Mouse (Mus musculus) G1E-ER4 (cell line): ENCODE data around the gene Cct8l1. TPM values are rescaled to one million over a fixed set of nuclear protein-coding genes. Genes with fewer than 3 reads are reported as not detected.

Source experiments
- GATA1 ChIP-seq: IDR thresholded peaks from one replicate; pipeline ENCODE4 v1.8.0; 2012; ENCODE audit warnings: low read length, inconsistent platforms
- polyA plus RNA-seq: library from polyadenylated mRNA; stranded (reverse); fragments of >175 nt; gene quantifications from 2 replicates; pipeline ENCODE4 v1.2.3, GENCODE M21; 2012

Cct8l1 gene
- polyA plus RNA-seq, 1 experiment, result not detected

DNA sequence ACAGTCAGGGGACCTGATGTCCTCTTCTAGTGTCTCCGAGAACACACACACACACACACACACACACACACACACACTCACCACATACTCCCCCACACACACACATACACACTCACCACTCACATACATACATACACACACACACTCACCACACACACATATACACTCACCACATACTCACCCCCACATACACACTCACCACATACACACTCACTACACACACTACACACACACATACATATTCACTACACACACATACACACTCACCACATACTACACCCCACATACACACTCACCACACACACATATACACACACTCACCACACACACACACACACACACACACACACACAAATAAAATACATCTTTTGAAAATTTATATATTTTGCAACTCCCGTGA is 31.0 kb downstream of the Cct8l1 start:
- TF ChIP-seq GATA1, result no peak

DNA sequence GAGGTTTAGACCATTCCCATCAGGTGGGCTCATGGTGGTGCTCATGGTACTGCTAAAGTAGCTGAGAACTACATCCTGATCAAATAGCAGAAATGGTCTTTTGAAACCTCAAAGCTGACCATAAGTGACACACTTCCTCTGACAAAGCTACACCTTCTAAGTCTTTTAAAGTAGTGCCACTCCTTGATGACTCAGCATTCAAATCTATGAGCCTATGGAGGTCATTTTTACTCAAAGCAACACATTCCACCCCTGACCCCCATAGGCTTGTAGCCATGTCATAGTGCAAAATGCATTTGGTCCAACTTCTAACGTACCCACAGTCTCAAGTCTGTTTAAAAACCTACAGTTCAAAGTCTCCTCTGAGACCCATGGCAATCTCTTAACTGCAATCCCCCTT is 35.0 kb downstream of the Cct8l1 start:
- TF ChIP-seq GATA1, result no peak

DNA sequence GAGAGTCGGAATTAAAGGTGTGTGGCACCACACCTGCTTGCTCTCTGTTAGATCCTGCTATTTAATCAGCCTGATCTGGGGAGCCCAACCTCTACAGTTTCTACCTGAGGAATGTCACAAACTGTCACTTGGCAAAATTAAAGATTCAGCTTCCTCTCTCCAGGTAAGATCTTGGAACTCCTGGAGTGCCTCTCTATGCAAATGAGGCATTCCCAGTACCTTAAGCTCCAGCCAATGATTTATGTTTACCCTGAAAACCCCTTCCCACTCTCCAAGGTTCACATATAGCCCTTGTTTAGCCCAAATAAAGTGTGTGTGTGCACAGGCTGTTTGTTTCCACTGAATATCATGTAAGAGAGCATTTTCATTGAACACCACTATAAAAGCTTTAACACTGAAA is 38.3 kb downstream of the Cct8l1 start:
- no peak for TF ChIP-seq GATA1

DNA sequence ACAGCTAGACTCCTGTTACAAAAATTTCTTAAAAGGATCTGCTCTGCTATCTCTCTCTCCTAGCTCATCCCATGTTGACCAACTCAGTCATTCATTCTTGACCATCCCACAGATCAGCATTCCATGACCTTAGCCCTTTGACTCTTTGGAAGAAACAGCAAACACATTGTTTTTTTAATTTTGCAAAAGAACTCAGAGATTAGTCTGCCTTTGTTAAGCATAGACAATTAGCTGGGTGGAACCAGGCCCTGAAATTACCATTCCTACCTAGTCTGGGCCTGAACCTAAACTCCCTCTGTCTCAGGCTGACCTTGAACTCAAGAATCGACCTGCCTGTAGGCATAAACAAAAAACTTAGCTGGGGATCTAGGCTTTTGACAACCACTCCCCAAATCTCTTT is 38.8 kb downstream of the Cct8l1 start:
- TF ChIP-seq GATA1, result no peak

DNA sequence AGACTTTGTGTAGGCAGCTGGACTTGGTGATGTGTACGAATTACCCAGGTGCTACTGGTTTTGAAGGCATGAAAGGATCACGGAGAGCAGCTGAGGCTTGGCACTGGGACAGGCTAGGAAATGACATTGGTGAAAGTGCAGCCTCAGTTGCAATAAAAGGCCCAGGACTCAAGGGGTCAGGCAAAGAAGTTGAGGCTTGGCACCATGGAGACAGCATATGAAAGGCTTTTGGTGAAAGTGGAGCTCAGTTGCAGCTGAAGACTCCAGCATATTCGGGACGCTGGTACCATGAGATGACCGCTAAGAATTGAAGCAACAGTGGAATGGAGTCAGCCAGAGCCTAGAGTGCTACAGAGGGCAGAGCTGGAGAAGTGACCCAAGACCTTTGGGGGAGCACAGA is 39.8 kb downstream of the Cct8l1 start:
- no peak for TF ChIP-seq GATA1

DNA sequence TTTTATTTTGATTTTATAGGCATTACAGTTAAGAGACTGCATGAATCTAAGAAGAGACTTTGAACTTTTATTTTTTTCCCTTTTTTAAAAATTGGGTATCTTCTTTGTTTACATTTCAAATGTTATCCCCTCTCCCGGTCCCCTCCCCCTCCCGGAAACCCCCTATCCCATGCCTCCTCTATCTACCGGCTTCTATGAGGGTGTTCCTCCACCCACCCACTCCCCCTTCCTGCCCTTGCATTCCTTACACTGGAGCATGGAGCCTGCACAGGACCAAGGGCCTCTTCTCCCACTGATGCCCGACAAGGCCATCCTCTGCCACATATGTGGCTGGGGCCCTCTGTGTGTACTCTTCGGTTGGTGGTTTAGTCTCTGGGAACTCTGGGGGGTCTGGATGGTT is 40.5 kb downstream of the Cct8l1 start:
- no peak for TF ChIP-seq GATA1

Other genes with a start within 250 kb of the Cct8l1 start
- gene Kmt2c, start 17.3 kb upstream of the Cct8l1 start, polyA plus RNA-seq, result 4.1 and 5.1 TPM in 2 replicates
- 12.8 and 14.0 TPM in 2 replicates for gene Xrcc2, start 189.8 kb downstream of the Cct8l1 start, polyA plus RNA-seq
- 6.3 and 8.0 TPM in 2 replicates for gene Actr3b, start 243.9 kb downstream of the Cct8l1 start, polyA plus RNA-seq